Mouse (Mus musculus): ENCODE data around the gene Pdcd4. TPM values are rescaled to one million over a fixed set of nuclear protein-coding genes. Genes with fewer than 3 reads are reported as not detected.
"Not testable (repeated sequence)": the region's sequence is repeated elsewhere in the genome, so short reads cannot be mapped to it uniquely, and the experiment has no call there.

Gene Pdcd4
- polyA plus RNA-seq, 1 experiment from 2014 or later = 61.9 TPM

GRCm38 (mm10) chr19:53945171-53946042 lies 53.4 kb downstream of the Pdcd4 start:
- under 1% methylated on average over 55 of the region's 69 CpGs for WGBS
- Histone ChIP-seq H3K9me3 (ENCODE audit: control insufficient read depth, low read length) (no peaks in the 10 kb centered on the region), H3K27me3 (ENCODE audit: control insufficient read depth, insufficient read depth, low read length) (no peaks in the 10 kb centered on the region), H3K4me3 (ENCODE audit: low read depth, low read length) (peak overlapping the region; percentile 96), H3K36me3 (ENCODE audit: control insufficient read depth, insufficient read depth, low read length) (no peaks in the 10 kb centered on the region), H3K4me2 (peak overlapping the region; percentile 60), H3K4me1 (ENCODE audit: control insufficient read depth, insufficient read depth, low read length) (peaks cover 13% of the 10 kb centered on the region), H3K9ac (ENCODE audit: low read length) (peak overlapping the region; percentile 97), H3K27ac (ENCODE audit: low read depth, low read length) (peak overlapping the region; percentile 93)
- ATAC-seq (ENCODE audit: low FRiP score) (peak; percentile 26), DNase-seq (ENCODE audit: low spot score, missing footprints) (peak; percentile 97)

GRCm38 (mm10) chr19:53957513-53957912 lies 65.5 kb downstream of the Pdcd4 start:
- Histone ChIP-seq H3K36me3 (ENCODE audit: control insufficient read depth, insufficient read depth, low read length) (no peaks in the 10 kb centered on the region), H3K4me2 (no peak overlapping the region), H3K27ac (ENCODE audit: low read depth, low read length) (no peak overlapping the region), H3K9ac (ENCODE audit: low read length) (no peak overlapping the region), H3K4me1 (ENCODE audit: control insufficient read depth, insufficient read depth, low read length) (no peaks in the 10 kb centered on the region), H3K27me3 (ENCODE audit: control insufficient read depth, insufficient read depth, low read length) (no peaks in the 10 kb centered on the region), H3K9me3 (ENCODE audit: control insufficient read depth, low read length) (no peaks in the 10 kb centered on the region), H3K4me3 (ENCODE audit: low read depth, low read length) (no peak overlapping the region)
- ATAC-seq (ENCODE audit: low FRiP score) (no peak), DNase-seq (ENCODE audit: low spot score, missing footprints) (peak; percentile 57)
- WGBS = 89% methylated on average over 2 of the region's 2 CpGs

- WGBS = 92% methylated on average over 4 of the region's 4 CpGs
- no peak overlapping the region for H3K9ac ChIP-seq (ENCODE audit: low read length)
Observed at GRCm38 (mm10) chr19:53962511-53962910, 70.5 kb downstream of the Pdcd4 start.

GRCm38 (mm10) chr19:53964347-53964746 lies 72.3 kb downstream of the Pdcd4 start:
- not testable (repeated sequence) for H3K4me3 ChIP-seq (ENCODE audit: low read depth, low read length); H3K36me3 ChIP-seq (ENCODE audit: control insufficient read depth, insufficient read depth, low read length); H3K4me1 ChIP-seq (ENCODE audit: control insufficient read depth, insufficient read depth, low read length); H3K27me3 ChIP-seq (ENCODE audit: control insufficient read depth, insufficient read depth, low read length); ATAC-seq (ENCODE audit: low FRiP score); H3K27ac ChIP-seq (ENCODE audit: low read depth, low read length); DNase-seq (ENCODE audit: low spot score, missing footprints); H3K9ac ChIP-seq (ENCODE audit: low read length); H3K9me3 ChIP-seq (ENCODE audit: control insufficient read depth, low read length); H3K4me2 ChIP-seq
- WGBS = 94% methylated on average over 3 of the region's 3 CpGs

More at GRCm38 (mm10) chr19:53962511-53962910, 70.5 kb downstream of the Pdcd4 start:
- H3K9me3 ChIP-seq (ENCODE audit: control insufficient read depth, low read length) = no peaks in the 10 kb centered on the region
- no peaks in the 10 kb centered on the region for H3K36me3 ChIP-seq (ENCODE audit: control insufficient read depth, insufficient read depth, low read length)
- no peak overlapping the region for H3K4me2 ChIP-seq
- ATAC-seq (ENCODE audit: low FRiP score) = no peak
- H3K4me1 ChIP-seq (ENCODE audit: control insufficient read depth, insufficient read depth, low read length) = no peaks in the 10 kb centered on the region
- no peaks in the 10 kb centered on the region for H3K27me3 ChIP-seq (ENCODE audit: control insufficient read depth, insufficient read depth, low read length)
- no peak overlapping the region for H3K4me3 ChIP-seq (ENCODE audit: low read depth, low read length)
- H3K27ac ChIP-seq (ENCODE audit: low read depth, low read length) = no peak overlapping the region
- no peak for DNase-seq (ENCODE audit: low spot score, missing footprints)

DNA sequence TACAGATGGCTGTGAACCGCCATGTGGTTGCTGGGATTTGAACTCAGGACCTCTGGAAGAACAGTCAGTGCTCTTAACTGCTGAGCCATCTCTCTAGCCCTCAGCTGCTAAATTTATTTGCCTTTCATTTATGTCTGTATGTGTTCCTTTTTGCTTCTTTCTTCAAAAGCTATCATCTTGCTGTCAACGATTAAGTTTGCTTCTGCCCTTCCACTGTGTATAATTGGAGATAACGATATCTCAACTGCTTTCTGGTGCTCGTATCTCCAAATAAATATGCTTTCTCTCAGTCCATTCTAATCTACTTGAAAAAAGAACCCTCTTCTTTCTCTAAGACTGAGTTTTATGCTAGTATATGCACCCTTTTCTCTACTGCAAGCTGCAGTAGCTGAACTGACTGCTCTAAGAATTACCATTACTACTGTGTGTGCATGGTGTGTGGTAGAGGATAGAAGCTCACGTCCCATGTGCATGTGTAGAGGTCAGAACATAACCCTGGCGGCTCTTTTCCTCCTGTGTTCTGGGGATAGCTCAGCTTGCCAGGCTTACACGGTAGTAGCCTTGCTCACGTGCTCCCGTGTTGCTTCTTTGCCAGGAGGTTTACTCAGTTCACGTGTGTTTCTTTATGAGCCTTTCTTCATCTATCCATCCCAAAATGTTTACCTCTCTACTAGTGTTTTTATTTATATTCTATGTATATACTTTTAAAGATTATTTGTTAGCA lies 73.0 kb downstream of the Pdcd4 start:
- Histone ChIP-seq H3K27me3 (ENCODE audit: control insufficient read depth, insufficient read depth, low read length) (no peaks in the 10 kb centered on the region), H3K36me3 (ENCODE audit: control insufficient read depth, insufficient read depth, low read length) (no peaks in the 10 kb centered on the region), H3K9ac (ENCODE audit: low read length) (no peak overlapping the region), H3K4me1 (ENCODE audit: control insufficient read depth, insufficient read depth, low read length) (no peaks in the 10 kb centered on the region), H3K9me3 (ENCODE audit: control insufficient read depth, low read length) (no peaks in the 10 kb centered on the region), H3K4me2 (no peak overlapping the region), H3K27ac (ENCODE audit: low read depth, low read length) (no peak overlapping the region), H3K4me3 (ENCODE audit: low read depth, low read length) (no peak overlapping the region)
- 92% methylated on average over 10 of the region's 10 CpGs for WGBS
- DNase-seq (ENCODE audit: low spot score, missing footprints) (no peak), ATAC-seq (ENCODE audit: low FRiP score) (no peak)

DNA sequence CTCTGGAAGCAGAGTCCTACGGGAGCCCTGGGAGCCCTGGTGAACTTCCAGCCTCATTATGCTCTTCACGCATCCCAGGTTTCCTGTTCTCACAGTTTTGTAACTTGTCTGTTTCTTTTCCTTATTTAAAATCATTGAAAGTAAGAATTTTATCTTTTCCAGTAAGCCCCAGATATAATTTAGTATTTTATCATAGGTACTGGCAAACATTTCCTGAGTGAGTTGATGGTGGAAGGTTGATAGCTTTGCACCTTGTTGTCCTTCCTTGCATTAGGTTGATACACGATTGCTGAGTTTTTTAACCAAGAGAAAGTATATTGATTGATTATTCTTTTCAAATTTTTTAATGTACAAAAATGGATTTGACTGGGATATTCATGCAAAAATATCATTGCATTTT lies 77.2 kb downstream of the Pdcd4 start:
- H3K27ac ChIP-seq (ENCODE audit: low read depth, low read length) = no peak overlapping the region
- WGBS = 95% methylated on average over 3 of the region's 3 CpGs
- H3K36me3 ChIP-seq (ENCODE audit: control insufficient read depth, insufficient read depth, low read length) = no peaks in the 10 kb centered on the region
- DNase-seq (ENCODE audit: low spot score, missing footprints) (no peak), ATAC-seq (ENCODE audit: low FRiP score) (no peak)
- H3K4me3 ChIP-seq (ENCODE audit: low read depth, low read length) = no peak overlapping the region
- no peaks in the 10 kb centered on the region for H3K27me3 ChIP-seq (ENCODE audit: control insufficient read depth, insufficient read depth, low read length)
- no peak overlapping the region for H3K9ac ChIP-seq (ENCODE audit: low read length)
- no peak overlapping the region for H3K4me2 ChIP-seq
- no peaks in the 10 kb centered on the region for H3K9me3 ChIP-seq (ENCODE audit: control insufficient read depth, low read length)
- no peaks in the 10 kb centered on the region for H3K4me1 ChIP-seq (ENCODE audit: control insufficient read depth, insufficient read depth, low read length)

- no peaks in the 10 kb centered on the region for H3K27me3 ChIP-seq (ENCODE audit: control insufficient read depth, insufficient read depth, low read length)
- H3K27ac ChIP-seq (ENCODE audit: low read depth, low read length) = no peak overlapping the region
- H3K4me1 ChIP-seq (ENCODE audit: control insufficient read depth, insufficient read depth, low read length) = no peaks in the 10 kb centered on the region
- no peaks in the 10 kb centered on the region for H3K36me3 ChIP-seq (ENCODE audit: control insufficient read depth, insufficient read depth, low read length)
- no peak overlapping the region for H3K9ac ChIP-seq (ENCODE audit: low read length)
- ATAC-seq (ENCODE audit: low FRiP score) (no peak), DNase-seq (ENCODE audit: low spot score, missing footprints) (no peak)
- H3K4me3 ChIP-seq (ENCODE audit: low read depth, low read length) = no peak overlapping the region
- WGBS = 86% methylated on average over 7 of the region's 7 CpGs
- no peaks in the 10 kb centered on the region for H3K9me3 ChIP-seq (ENCODE audit: control insufficient read depth, low read length)
- no peak overlapping the region for H3K4me2 ChIP-seq
Observed at GRCm38 (mm10) chr19:53971938-53972337, 79.9 kb downstream of the Pdcd4 start.

DNA sequence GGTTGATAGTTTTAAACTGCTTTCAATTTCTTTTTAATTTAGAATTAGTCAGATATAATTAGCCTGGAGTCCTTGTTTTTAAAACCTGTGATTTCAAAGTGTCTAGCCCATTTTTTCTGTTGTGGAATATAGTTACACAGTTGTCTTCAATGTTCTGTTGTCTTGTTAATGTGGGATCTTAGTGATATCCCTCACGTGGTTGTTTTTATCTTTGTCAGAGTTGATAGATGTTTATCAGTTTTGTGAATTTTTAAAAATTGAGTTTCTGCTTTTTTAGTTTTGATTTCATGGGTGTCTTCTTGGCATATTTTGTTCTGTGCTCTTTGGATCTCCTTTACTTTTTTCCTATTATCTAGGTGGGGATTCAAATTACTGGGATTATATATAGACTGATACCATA lies 81.6 kb downstream of the Pdcd4 start:
- DNase-seq (ENCODE audit: low spot score, missing footprints) = no peak
- 88% methylated on average over 1 of the region's 1 CpGs for WGBS
- no peak for ATAC-seq (ENCODE audit: low FRiP score)
- Histone ChIP-seq H3K9me3 (ENCODE audit: control insufficient read depth, low read length) (peaks cover 2% of the 10 kb centered on the region; the same call in 1 of the 2 replicates), H3K4me2 (no peak overlapping the region), H3K27me3 (ENCODE audit: control insufficient read depth, insufficient read depth, low read length) (no peaks in the 10 kb centered on the region), H3K4me1 (ENCODE audit: control insufficient read depth, insufficient read depth, low read length) (no peaks in the 10 kb centered on the region), H3K9ac (ENCODE audit: low read length) (no peak overlapping the region), H3K4me3 (ENCODE audit: low read depth, low read length) (no peak overlapping the region), H3K36me3 (ENCODE audit: control insufficient read depth, insufficient read depth, low read length) (no peaks in the 10 kb centered on the region), H3K27ac (ENCODE audit: low read depth, low read length) (no peak overlapping the region)
